20 mouse cellular contexts compared by ENCODE assay signal in genomic region chr3:86311406-86311805, GRCm38 (mm10).
A peak's percentile ranks its signal among the peaks of the same experiment; 100 is the strongest.
DNase-seq lines count a peak whose midpoint lies in the region.
"Had no signal": no experiment of that assay in that cellular context is flagged by ENCODE, and none has a peak within 500 bp of the region (broad histone marks: within the 10 kb centered on the region; RNA-seq: fewer than 3 reads in every experiment).

No protein-coding gene starts in this region.

- peaks cover 27% of the 10 kb centered on the region for H3K4me1 ChIP-seq in embryonic facial prominence, embryonic 10.5 days
- H3K4me1 ChIP-seq: forebrain, embryonic 13.5 days; forebrain, embryonic 15.5 days had no signal

- H3K36me3 ChIP-seq in embryonic facial prominence, embryonic 10.5 days (replicated peaks): no peaks in the 10 kb centered on the region
- H3K36me3 ChIP-seq: embryonic facial prominence, embryonic 12.5 days; forebrain, embryonic 15.5 days had no signal

- H3K4me3 ChIP-seq in embryonic facial prominence, embryonic 10.5 days: no peak overlapping the region
- H3K4me3 ChIP-seq: embryonic facial prominence, embryonic 12.5 days; forebrain, embryonic 13.5 days; forebrain, embryonic 15.5 days had no signal

- H3K27ac ChIP-seq in embryonic facial prominence, embryonic 10.5 days (replicated peaks): no peak overlapping the region
- H3K27ac ChIP-seq: forebrain, embryonic 13.5 days; forebrain, embryonic 15.5 days had no signal

- no peaks in the 10 kb centered on the region for H3K27me3 ChIP-seq in embryonic facial prominence, embryonic 10.5 days (replicated peaks; ENCODE audit: low read depth, poor library complexity, severe bottlenecking)
- H3K27me3 ChIP-seq: embryonic facial prominence, embryonic 12.5 days; forebrain, embryonic 13.5 days; forebrain, embryonic 15.5 days had no signal

- no peaks in the 10 kb centered on the region for H3K9me3 ChIP-seq in embryonic facial prominence, embryonic 10.5 days
- H3K9me3 ChIP-seq: embryonic facial prominence, embryonic 12.5 days; forebrain, embryonic 13.5 days; forebrain, embryonic 15.5 days had no signal

- peak; percentile 52 for DNase-seq in embryo, embryonic 11 days
- DNase-seq in embryo, embryonic 9.5 days (ENCODE audit: extremely low spot score): no peak
- DNase-seq in retina, embryonic 14.5 days (ENCODE audit: low spot score): peak; percentile 27
- no peak for DNase-seq in retina, postnatal 1 day
- DNase-seq in embryonic facial prominence, embryonic 10.5 days (ENCODE audit: low spot score): peak; percentile 39
- peak; percentile 68 for DNase-seq in forelimb bud, embryonic 11.5 days (ENCODE audit: low read depth, low spot score)
- no peak for DNase-seq in thymus, adult 18-20 months
- DNase-seq in frontal cortex, postnatal 14 days (ENCODE audit: low spot score in 2 of 2): no peak
- DNase-seq: adrenal gland, adult 2 months; adrenal gland, postnatal 10 days; adrenal gland, postnatal 25 days; cerebellum, adult 11-12 months; cerebellum, adult 2 months; cerebellum, adult 9-10 months; cerebellum, postnatal 10 days; cerebellum, postnatal 25 days; forebrain, postnatal 0 days had no signal

- WGBS in embryonic facial prominence, embryonic 10.5 days: 15% methylated on average over 1 of the region's 1 CpGs

Comparison
In these comparisons a context has a peak if more than half of its experiments do, and no peak if none do; other contexts are left out.
1. DNase-seq: peak in embryo, embryonic 11 days (single experiment), retina, embryonic 14.5 days (single experiment), embryonic facial prominence, embryonic 10.5 days (single experiment) and forelimb bud, embryonic 11.5 days (single experiment); none in embryo, embryonic 9.5 days (single experiment), retina, postnatal 1 day (single experiment), thymus, adult 18-20 months (0 of 2) and frontal cortex, postnatal 14 days (0 of 2).